Mouse (Mus musculus) forebrain, embryonic 14.5 days (tissue): ENCODE results near the gene Sox6. TPM values are rescaled to one million over a fixed set of nuclear protein-coding genes. Genes with fewer than 3 reads are reported as not detected.

Source experiments
- ATAC-seq: fragments of 200-750 bp; cut with Nextera tagmentation; 2 replicates; pipeline ENCODE4 v1.8.0; 2017; ENCODE audit warnings: mild to moderate bottlenecking, moderate library complexity
- DNase-seq: peaks from one replicate; pipeline ENCODE4 v3.0.0-alpha.2; 2015; ENCODE audit warnings: low spot score
- H3K27ac ChIP-seq: fragments of 300-500 bp; sonication (generic); 2 replicates; pipeline ENCODE4 v1.5.1; 2014; ENCODE audit warnings: low read depth, mild to moderate bottlenecking, control low read depth, low read length, moderate library complexity
- H3K27me3 ChIP-seq: fragments of 300-500 bp; sonication (generic); replicated peaks from 2 replicates; pipeline ENCODE4 v1.6.1; 2014; ENCODE audit warnings: low read length, control low read depth, mixed read lengths; ENCODE audit not compliant: control insufficient read depth, insufficient read depth
- H3K36me3 ChIP-seq: fragments of 300-500 bp; sonication (generic); 2 replicates; pipeline ENCODE4 v1.6.1; 2014; ENCODE audit warnings: low read length, control low read depth; ENCODE audit not compliant: control insufficient read depth, insufficient read depth
- H3K4me1 ChIP-seq: fragments of 300-500 bp; sonication (generic); 2 replicates; pipeline ENCODE4 v1.6.1; 2014; ENCODE audit warnings: antibody characterized with exemption, low read length, control low read depth; ENCODE audit not compliant: control insufficient read depth, insufficient read depth
- H3K4me2 ChIP-seq: fragments of 300-500 bp; sonication (generic); 2 replicates; pipeline ENCODE4 v1.6.1; 2014; ENCODE audit warnings: mild to moderate bottlenecking, control low read depth, low read length
- H3K4me3 ChIP-seq: fragments of 300-500 bp; sonication (generic); 2 replicates; pipeline ENCODE4 v1.5.1; 2014; ENCODE audit warnings: low read depth, low read length, control low read depth
- H3K9ac ChIP-seq: fragments of 300-500 bp; sonication (generic); 2 replicates; pipeline ENCODE4 v1.6.1; 2014; ENCODE audit warnings: mild to moderate bottlenecking, low read length, control low read depth, moderate library complexity
- H3K9me3 ChIP-seq: fragments of 300-500 bp; sonication (generic); replicated peaks from 2 replicates; pipeline ENCODE4 v1.6.1; 2016; ENCODE audit warnings: low read length, control low read depth, mixed read lengths; ENCODE audit not compliant: control insufficient read depth
- WGBS: fragments of 180-500 bp; shearing (Covaris S2); extraction: QIAGEN DNeasy Blood & Tissue Kit; methylation state at CpG from one replicate; pipeline ENCODE4 v1.1.7; 2014; 5-methylcytosine and 5-hydroxymethylcytosine counted together
- polyA plus RNA-seq: library from polyadenylated mRNA; unstranded; fragments of >200 nt; fragmentation: Nextera tagmentation; extraction: Ambion mirVana; gene quantifications from 2 replicates; pipeline ENCODE4 v1.2.1, GENCODE M21; 2014

Gene Sox6
- polyA plus RNA-seq, 1 experiment from 2014 or later: 78.4 TPM

GRCm38 (mm10) chr7:115531217-115531616 lies 507.4 kb downstream of the Sox6 start:
- no peak for ATAC-seq
- WGBS: 66% methylated on average over 2 of the region's 2 CpGs

GRCm38 (mm10) chr7:115517701-115518100 lies 520.9 kb downstream of the Sox6 start:
- 93% methylated on average over 1 of the region's 1 CpGs for WGBS
- no peak for ATAC-seq

More at GRCm38 (mm10) chr7:115531217-115531616, 507.4 kb downstream of the Sox6 start:
- Histone ChIP-seq H3K27me3 (no peaks in the 10 kb centered on the region), H3K9ac (no peak overlapping the region), H3K9me3 (no peaks in the 10 kb centered on the region), H3K4me3 (no peak overlapping the region), H3K4me1 (0 out of 2 replicates have a peak, but pooled peaks cover 5% of the 10 kb centered on the region), H3K4me2 (no peak overlapping the region), H3K36me3 (no peaks in the 10 kb centered on the region; the same call in 1 of the 2 replicates), H3K27ac (no peak overlapping the region)
- DNase-seq: no peak

GRCm38 (mm10) chr7:115513681-115514080 lies 524.9 kb downstream of the Sox6 start:
- Histone ChIP-seq H3K9ac (no peak overlapping the region), H3K4me2 (no peak overlapping the region; the same call in 1 of the 2 replicates), H3K4me3 (no peak overlapping the region), H3K9me3 (no peaks in the 10 kb centered on the region), H3K27me3 (no peaks in the 10 kb centered on the region), H3K4me1 (peaks cover 12% of the 10 kb centered on the region), H3K36me3 (no peaks in the 10 kb centered on the region), H3K27ac (0 out of 2 replicates have a peak overlapping the region, but pooled peaks have one; percentile 17)
- peak; percentile 54 for DNase-seq
- peak; percentile 69; the same call in 1 of the 2 replicates for ATAC-seq
- 40% methylated on average over 8 of the region's 8 CpGs for WGBS

More at GRCm38 (mm10) chr7:115517701-115518100, 520.9 kb downstream of the Sox6 start:
- H3K27me3 ChIP-seq: no peaks in the 10 kb centered on the region
- H3K4me2 ChIP-seq: no peak overlapping the region
- no peaks in the 10 kb centered on the region for H3K36me3 ChIP-seq
- no peak overlapping the region for H3K9ac ChIP-seq
- no peaks in the 10 kb centered on the region for H3K9me3 ChIP-seq
- no peak overlapping the region for H3K27ac ChIP-seq
- no peak overlapping the region for H3K4me3 ChIP-seq
- DNase-seq: no peak
- H3K4me1 ChIP-seq: peaks cover 12% of the 10 kb centered on the region

GRCm38 (mm10) chr7:115511777-115512176 lies 526.8 kb downstream of the Sox6 start:
- H3K9ac ChIP-seq: no peak overlapping the region
- WGBS: 67% methylated on average over 10 of the region's 10 CpGs
- no peak for ATAC-seq
- no peaks in the 10 kb centered on the region for H3K27me3 ChIP-seq
- no peaks in the 10 kb centered on the region for H3K36me3 ChIP-seq
- no peak overlapping the region for H3K27ac ChIP-seq
- no peaks in the 10 kb centered on the region for H3K9me3 ChIP-seq
- H3K4me1 ChIP-seq: peaks cover 12% of the 10 kb centered on the region
- H3K4me2 ChIP-seq: no peak overlapping the region
- no peak overlapping the region for H3K4me3 ChIP-seq
- no peak for DNase-seq

- Histone ChIP-seq H3K27me3 (no peaks in the 10 kb centered on the region), H3K4me3 (no peak overlapping the region), H3K4me2 (no peak overlapping the region), H3K4me1 (peaks cover 12% of the 10 kb centered on the region), H3K9ac (no peak overlapping the region), H3K27ac (no peak overlapping the region), H3K9me3 (no peaks in the 10 kb centered on the region), H3K36me3 (no peaks in the 10 kb centered on the region)
- DNase-seq (no peak), ATAC-seq (no peak)
- 83% methylated on average over 5 of the region's 5 CpGs for WGBS
These were observed 527.5 kb downstream of the Sox6 start for GRCm38 (mm10) chr7:115511091-115511490.

GRCm38 (mm10) chr7:115510045-115510444 lies 528.6 kb downstream of the Sox6 start:
- H3K27me3 ChIP-seq: no peaks in the 10 kb centered on the region
- no peak for ATAC-seq
- H3K36me3 ChIP-seq: no peaks in the 10 kb centered on the region
- no peaks in the 10 kb centered on the region for H3K9me3 ChIP-seq
- no peak overlapping the region for H3K4me2 ChIP-seq
- no peak for DNase-seq
- no peak overlapping the region for H3K4me3 ChIP-seq
- no peak overlapping the region for H3K9ac ChIP-seq
- peaks cover 12% of the 10 kb centered on the region for H3K4me1 ChIP-seq
- WGBS: 54% methylated on average over 5 of the region's 5 CpGs
- no peak overlapping the region for H3K27ac ChIP-seq

GRCm38 (mm10) chr7:115506385-115506784 lies 532.2 kb downstream of the Sox6 start:
- H3K27ac ChIP-seq: no peak overlapping the region
- ATAC-seq: no peak
- WGBS: 79% methylated on average over 6 of the region's 6 CpGs
- no peak overlapping the region for H3K4me3 ChIP-seq
- H3K27me3 ChIP-seq: no peaks in the 10 kb centered on the region
- no peak for DNase-seq
- H3K36me3 ChIP-seq: no peaks in the 10 kb centered on the region
- no peaks in the 10 kb centered on the region for H3K4me1 ChIP-seq
- H3K9ac ChIP-seq: no peak overlapping the region
- H3K4me2 ChIP-seq: no peak overlapping the region
- H3K9me3 ChIP-seq: no peaks in the 10 kb centered on the region

- no peaks in the 10 kb centered on the region for H3K9me3 ChIP-seq
- no peak for DNase-seq
- no peak overlapping the region for H3K27ac ChIP-seq
- no peaks in the 10 kb centered on the region for H3K4me1 ChIP-seq
- no peak overlapping the region for H3K9ac ChIP-seq
- no peak overlapping the region for H3K4me3 ChIP-seq
- no peak overlapping the region for H3K4me2 ChIP-seq
- no peak for ATAC-seq
- no peaks in the 10 kb centered on the region for H3K27me3 ChIP-seq
- no peaks in the 10 kb centered on the region for H3K36me3 ChIP-seq
- 11% methylated on average over 3 of the region's 3 CpGs for WGBS
These were observed 537.1 kb downstream of the Sox6 start for GRCm38 (mm10) chr7:115501497-115501896.

GRCm38 (mm10) chr7:115500825-115501224 lies 537.8 kb downstream of the Sox6 start:
- Histone ChIP-seq H3K27ac (no peak overlapping the region), H3K27me3 (no peaks in the 10 kb centered on the region), H3K4me1 (no peaks in the 10 kb centered on the region), H3K36me3 (no peaks in the 10 kb centered on the region), H3K9me3 (no peaks in the 10 kb centered on the region), H3K4me2 (no peak overlapping the region), H3K9ac (no peak overlapping the region), H3K4me3 (no peak overlapping the region)
- ATAC-seq (no peak), DNase-seq (no peak)
